Comparison of ENCODE assay signal across 20 mouse cellular contexts in the genomic region with DNA sequence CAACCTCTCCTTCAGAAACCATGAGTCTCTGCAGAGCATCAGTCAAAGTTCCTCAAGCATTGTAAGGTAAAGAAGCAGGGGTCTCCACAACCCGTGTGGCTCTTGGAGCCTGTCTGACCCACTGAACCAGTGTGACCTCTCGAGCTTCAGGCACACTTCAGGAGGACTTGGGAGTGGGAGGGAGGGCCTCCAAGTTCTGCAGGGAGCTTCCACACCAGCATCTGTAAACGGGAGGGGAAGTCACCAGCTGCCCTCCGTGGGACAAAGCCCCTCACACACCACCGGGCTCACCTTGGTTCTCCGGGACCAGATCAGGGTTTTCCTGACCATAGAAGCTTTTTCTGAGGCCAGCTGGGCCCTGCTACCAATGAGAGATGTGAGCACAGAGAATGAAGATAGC. TPM values are rescaled to one million over a fixed set of nuclear protein-coding genes. Genes with fewer than 3 reads are reported as not detected.
A peak's percentile ranks its signal among the peaks of the same experiment; 100 is the strongest.
DNase-seq lines count a peak whose midpoint lies in the region; ATAC-seq and TF ChIP-seq lines count a peak whose summit lies in the region.
"Had no signal": no experiment of that assay in that cellular context is flagged by ENCODE, and none has a peak within 500 bp of the region (broad histone marks: within the 10 kb centered on the region; RNA-seq: fewer than 3 reads in every experiment).

No protein-coding gene starts in this region.

- peaks cover 12% of the 10 kb centered on the region for H3K4me1 ChIP-seq in hindbrain, embryonic 10.5 days (replicated peaks)
- H3K4me1 ChIP-seq in hindbrain, embryonic 14.5 days (replicated peaks; ENCODE audit: control insufficient read depth, insufficient read depth, low read length), result no peaks in the 10 kb centered on the region
- peaks cover 25% of the 10 kb centered on the region for H3K4me1 ChIP-seq in thymus, adult 2 months (replicated peaks; ENCODE audit: control insufficient read depth, insufficient read depth, low read length)
- H3K4me1 ChIP-seq in limb, embryonic 10.5 days, result peaks cover 13% of the 10 kb centered on the region

- TF ChIP-seq POLR2A in thymus, adult 2 months (IDR thresholded peaks at IDR 0.05; ENCODE audit: control insufficient read depth, extremely low read depth, insufficient read depth, low read length, poor library complexity), result no peak

- H3K4me2 ChIP-seq in hindbrain, embryonic 14.5 days (replicated peaks), result no peak overlapping the region
- H3K4me2 ChIP-seq: hindbrain, embryonic 13.5 days had no signal

- H3K27me3 ChIP-seq in hindbrain, embryonic 10.5 days (ENCODE audit: insufficient read depth, poor library complexity, severe bottlenecking), result peaks cover 11% of the 10 kb centered on the region; the same call in 1 of the 2 replicates
- H3K27me3 ChIP-seq in hindbrain, embryonic 14.5 days (ENCODE audit: control insufficient read depth, insufficient read depth, low read length), result no peaks in the 10 kb centered on the region
- no peaks in the 10 kb centered on the region for H3K27me3 ChIP-seq in thymus, adult 2 months (ENCODE audit: control insufficient read depth, insufficient read depth, low read length)
- H3K27me3 ChIP-seq in limb, embryonic 10.5 days (ENCODE audit: low read depth, poor library complexity, severe bottlenecking), result no peaks in the 10 kb centered on the region

- no peaks in the 10 kb centered on the region for H3K9me3 ChIP-seq in hindbrain, embryonic 10.5 days
- H3K9me3 ChIP-seq in hindbrain, embryonic 14.5 days (ENCODE audit: control insufficient read depth, low read length), result no peaks in the 10 kb centered on the region
- no peaks in the 10 kb centered on the region for H3K9me3 ChIP-seq in limb, embryonic 10.5 days (replicated peaks)
- H3K9me3 ChIP-seq: hindbrain, embryonic 13.5 days had no signal

- DNase-seq in hindbrain, embryonic 10.5 days (ENCODE audit: low spot score), result no peak
- no peak for DNase-seq in hindbrain, embryonic 14.5 days (ENCODE audit: low spot score)
- DNase-seq in thymus, adult 2 months, result peak; percentile 13
- no peak for DNase-seq in thymus, postnatal 36 days
- DNase-seq in limb, embryonic 10.5 days (ENCODE audit: low spot score), result no peak
- no peak for DNase-seq in layer of hippocampus, adult 8-10 months (ENCODE audit: low spot score in 2 of 2)
- DNase-seq in urinary bladder, postnatal 25 days (ENCODE audit: low spot score), result no peak
- DNase-seq: adrenal gland, postnatal 25 days; cerebellum, adult 2 months; gastrocnemius, postnatal 10 days; heart, postnatal 10 days; left cerebral cortex, postnatal 4 days; lung, adult 2 months; retina, postnatal 1 day had no signal

- H3K9ac ChIP-seq in hindbrain, embryonic 14.5 days, result no peak overlapping the region
- H3K9ac ChIP-seq: hindbrain, embryonic 13.5 days had no signal

- no peak for ATAC-seq in hindbrain, embryonic 14.5 days (ENCODE audit: low FRiP score)
- peak; percentile 6 for ATAC-seq in megakaryocyte progenitor cell, adult 5-6 weeks (replicated peaks; ENCODE audit: poor library complexity)
- ATAC-seq: midbrain, embryonic 16.5 days had no signal

- no peaks in the 10 kb centered on the region for H3K36me3 ChIP-seq in hindbrain, embryonic 10.5 days
- H3K36me3 ChIP-seq in hindbrain, embryonic 14.5 days (replicated peaks; ENCODE audit: control insufficient read depth, insufficient read depth), result no peaks in the 10 kb centered on the region
- H3K36me3 ChIP-seq in thymus, adult 2 months (ENCODE audit: control insufficient read depth, insufficient read depth, low read length), result no peaks in the 10 kb centered on the region
- H3K36me3 ChIP-seq in limb, embryonic 10.5 days, result no peaks in the 10 kb centered on the region
- H3K36me3 ChIP-seq: hindbrain, embryonic 13.5 days had no signal

- WGBS in hindbrain, embryonic 10.5 days, result 21% methylated on average over 6 of the region's 6 CpGs
- 5% methylated on average over 6 of the region's 6 CpGs for WGBS in hindbrain, embryonic 14.5 days
- 18% methylated on average over 6 of the region's 6 CpGs for WGBS in thymus, adult 2 months
- 55% methylated on average over 6 of the region's 6 CpGs for WGBS in limb, embryonic 10.5 days

- no peak overlapping the region for H3K4me3 ChIP-seq in hindbrain, embryonic 10.5 days
- H3K4me3 ChIP-seq in hindbrain, embryonic 14.5 days (replicated peaks; ENCODE audit: low read length), result no peak overlapping the region
- no peak overlapping the region for H3K4me3 ChIP-seq in thymus, adult 2 months (ENCODE audit: control insufficient read depth, insufficient read depth, low read length)
- H3K4me3 ChIP-seq in limb, embryonic 10.5 days, result no peak overlapping the region
- H3K4me3 ChIP-seq: hindbrain, embryonic 13.5 days; left cerebral cortex, adult 2 months had no signal

- H3K27ac ChIP-seq in hindbrain, embryonic 10.5 days, result peak overlapping the region; percentile 56; the same call in 1 of the 2 replicates
- no peak overlapping the region for H3K27ac ChIP-seq in hindbrain, embryonic 14.5 days
- H3K27ac ChIP-seq in thymus, adult 2 months (ENCODE audit: control insufficient read depth, insufficient read depth, low read length), result peak overlapping the region; percentile 92
- peak overlapping the region; percentile 32; the same call in 1 of the 2 replicates for H3K27ac ChIP-seq in limb, embryonic 10.5 days
- H3K27ac ChIP-seq: hindbrain, embryonic 13.5 days; left cerebral cortex, adult 2 months had no signal

- no peak for TF ChIP-seq CTCF in thymus, adult 2 months (IDR thresholded peaks at IDR 0.05; ENCODE audit: borderline replicate concordance, control insufficient read depth, extremely low read depth, insufficient read depth, low read length, poor library complexity)

RNA-seq across cellular contexts. Expression of a gene that starts 8.7 kb away (rescaled TPM):
- 0.12 TPM in 1 of 2 replicates, not detected in the other for polyA plus RNA-seq in hindbrain, embryonic 10.5 days (2016; fragmentation: Nextera tagmentation; extraction: Ambion mirVana)
- polyA plus RNA-seq in hindbrain, embryonic 14.5 days (2014; fragmentation: Nextera tagmentation; extraction: Ambion mirVana), result 0.60 and 0.76 TPM in 2 replicates
- polyA plus RNA-seq in thymus, adult 2 months (2012; rRNA removed), result 2.3 and 4.6 TPM in 2 replicates
- polyA plus RNA-seq in limb, embryonic 10.5 days (2016; fragmentation: Nextera tagmentation; extraction: Ambion mirVana), result not detected in 2 replicates
- 10.5 and 13.8 TPM in 2 replicates for total RNA-seq in megakaryocyte progenitor cell, adult 5-6 weeks (2015)
- 10.5 and 19.5 TPM in 2 replicates for total RNA-seq in megakaryocyte progenitor cell, adult 5-6 weeks (2017)
- under 1 TPM in 1 of 4 experiments, not detected in 3; 0.27 TPM for total RNA-seq in layer of hippocampus, adult 8-10 months (2022)
- total RNA-seq: heart, adult 8-10 months; heart, postnatal 10 days had no signal
- polyA plus RNA-seq: cerebellum, adult 2 months; forebrain, embryonic 11.5 days; midbrain, embryonic 16.5 days had no signal

RNA-seq across cellular contexts. Expression of a gene that starts 21.2 kb away (rescaled TPM):
- polyA plus RNA-seq in hindbrain, embryonic 10.5 days (2016; fragmentation: Nextera tagmentation; extraction: Ambion mirVana), result 0.20 TPM in 1 of 2 replicates, not detected in the other
- 0.30 and 0.87 TPM in 2 replicates for polyA plus RNA-seq in hindbrain, embryonic 14.5 days (2014; fragmentation: Nextera tagmentation; extraction: Ambion mirVana)
- polyA plus RNA-seq in thymus, adult 2 months (2012; rRNA removed), result 0.69 and 1.0 TPM in 2 replicates
- 0.14 and 0.38 TPM in 2 replicates for polyA plus RNA-seq in limb, embryonic 10.5 days (2016; fragmentation: Nextera tagmentation; extraction: Ambion mirVana)
- total RNA-seq in megakaryocyte progenitor cell, adult 5-6 weeks (2015), result not detected in 2 replicates
- total RNA-seq in megakaryocyte progenitor cell, adult 5-6 weeks (2017), result not detected in 2 replicates
- not detected for total RNA-seq in layer of hippocampus, adult 8-10 months (2022)
- total RNA-seq: left cerebral cortex, adult 2 months had no signal
- polyA plus RNA-seq: cerebellum, adult 2 months; forebrain, embryonic 11.5 days had no signal
